In the genomic region with DNA sequence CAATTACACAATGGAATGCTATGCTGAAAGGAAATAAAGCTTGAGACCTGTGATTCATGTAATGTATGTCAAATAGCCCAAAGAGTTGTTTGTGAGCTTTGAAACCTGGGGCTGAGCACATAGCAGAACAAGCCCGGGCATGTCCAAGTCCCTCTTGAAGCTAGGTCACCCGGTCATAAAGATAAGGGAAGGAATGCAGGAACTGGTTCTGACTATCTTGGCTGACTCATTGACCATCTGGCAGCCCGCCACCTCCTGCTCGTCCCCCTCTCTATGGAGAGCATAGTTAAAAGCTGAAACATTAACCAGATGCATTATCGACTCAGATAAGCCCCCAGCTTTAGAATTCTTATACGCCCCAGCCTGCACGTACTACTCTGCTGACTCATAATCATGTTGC, we compare ENCODE assay signal across 8 mouse cellular contexts.
DNase-seq lines count a peak whose midpoint lies in the region; ATAC-seq and TF ChIP-seq lines count a peak whose summit lies in the region.
"Not testable (repeated sequence)": the region's sequence is repeated elsewhere in the genome, so short reads cannot be mapped to it uniquely, and the experiment has no call there.

No protein-coding gene starts in this region.

- H3K9ac ChIP-seq in ES-E14 (ENCODE audit: insufficient read depth, low read depth, low read length, poor library complexity, severe bottlenecking); heart, embryonic 11.5 days (ENCODE audit: low read depth, low read length); kidney, embryonic 14.5 days (ENCODE audit: low read depth, low read length); limb, embryonic 14.5 days (ENCODE audit: low read depth, low read length, severe bottlenecking); stomach, embryonic 16.5 days (ENCODE audit: low read length): not testable (repeated sequence)

- H3K9me3 ChIP-seq in ES-E14 (ENCODE audit: control insufficient read depth, insufficient read depth, low read depth, low read length); heart, embryonic 11.5 days (replicated peaks; ENCODE audit: control insufficient read depth, low read length); kidney, embryonic 14.5 days (ENCODE audit: control insufficient read depth, low read length); limb, embryonic 14.5 days (ENCODE audit: control insufficient read depth, low read length); stomach, embryonic 16.5 days (replicated peaks; ENCODE audit: control insufficient read depth, low read length): not testable (repeated sequence)

- 0 out of 2 replicates have a peak overlapping the region, but pooled peaks have one; percentile 80 for H3K27ac ChIP-seq in ES-E14 (ENCODE audit: insufficient read depth, low read depth, low read length, poor library complexity, severe bottlenecking)
- peak overlapping the region; percentile 73 for H3K27ac ChIP-seq in heart, embryonic 11.5 days (ENCODE audit: low read depth, low read length)
- not testable (repeated sequence) for H3K27ac ChIP-seq in kidney, embryonic 14.5 days (ENCODE audit: low read depth, low read length); limb, embryonic 14.5 days (replicated peaks; ENCODE audit: low read depth, low read length); stomach, embryonic 16.5 days (ENCODE audit: low read length)

- TF ChIP-seq POLR2A in limb, embryonic 14.5 days (IDR thresholded peaks at IDR 0.05; ENCODE audit: borderline replicate concordance, extremely low read depth, insufficient read depth, insufficient read length), result not testable (repeated sequence)

- H3K4me1 ChIP-seq in ES-E14 (ENCODE audit: control insufficient read depth in 2 of 2, insufficient read depth in 2 of 2, low read length in 2 of 2, poor library complexity in 1 of 2); heart, embryonic 11.5 days (ENCODE audit: control insufficient read depth, insufficient read depth, low read length); kidney, embryonic 14.5 days (ENCODE audit: control insufficient read depth, insufficient read depth, low read length); limb, embryonic 14.5 days (ENCODE audit: control insufficient read depth, insufficient read depth, low read length); stomach, embryonic 16.5 days (ENCODE audit: control insufficient read depth, insufficient read depth, low read length): not testable (repeated sequence)

- not testable (repeated sequence) for H3K36me3 ChIP-seq in ES-E14 (ENCODE audit: control insufficient read depth, insufficient read depth, low read length, poor library complexity, severe bottlenecking); heart, embryonic 11.5 days (ENCODE audit: control insufficient read depth, insufficient read depth, low read length); kidney, embryonic 14.5 days (ENCODE audit: control insufficient read depth, insufficient read depth, low read length); limb, embryonic 14.5 days (ENCODE audit: control insufficient read depth, insufficient read depth, low read length); stomach, embryonic 16.5 days (ENCODE audit: control insufficient read depth, insufficient read depth, low read length)

- in situ Hi-C loops in ES-E14 (cut with MboI; ENCODE audit: low sequenced_read_pairs in 2 of 2, unreplicated experiment in 2 of 2), result not testable (repeated sequence)

- ATAC-seq in heart, embryonic 11.5 days (replicated peaks; ENCODE audit: insufficient number of reproducible peaks, low FRiP score, low TSS enrichment), result peak; percentile 55; the same call in 1 of the 2 replicates
- peak; percentile 72; the same call in 1 of the 2 replicates for ATAC-seq in kidney, embryonic 14.5 days (ENCODE audit: low FRiP score, low TSS enrichment)
- ATAC-seq in limb, embryonic 14.5 days (ENCODE audit: low FRiP score, low read depth), result not testable (repeated sequence)
- peak; percentile 33; the same call in 1 of the 2 replicates for ATAC-seq in stomach, embryonic 16.5 days (ENCODE audit: insufficient read depth, low FRiP score)

- H3K4me3 ChIP-seq in ES-E14 (ENCODE audit: insufficient read depth in 1 of 2, low read depth in 1 of 2, low read length in 2 of 2, poor library complexity in 1 of 2, severe bottlenecking in 1 of 2); heart, embryonic 11.5 days (ENCODE audit: low read depth, low read length); kidney, embryonic 14.5 days (ENCODE audit: low read length); limb, embryonic 14.5 days (replicated peaks; ENCODE audit: low read length); stomach, embryonic 16.5 days (replicated peaks; ENCODE audit: low read length): not testable (repeated sequence)

- H3K4me2 ChIP-seq in heart, embryonic 11.5 days; kidney, embryonic 14.5 days (replicated peaks; ENCODE audit: low read depth, low read length); limb, embryonic 14.5 days (replicated peaks; ENCODE audit: low read depth, low read length, severe bottlenecking); stomach, embryonic 16.5 days (ENCODE audit: low read depth, low read length): not testable (repeated sequence)

- not testable (repeated sequence) for DNase-seq in ES-E14 (ENCODE audit: low read depth, low spot score)
- peak; percentile 6 for DNase-seq in adrenal gland, postnatal 14 days
- peak; percentile 64 to 73 for DNase-seq in heart, postnatal 10 days
- DNase-seq in limb, embryonic 14.5 days (ENCODE audit: low spot score), result peak; percentile 5
- DNase-seq in urinary bladder, postnatal 36 days (ENCODE audit: low spot score in 2 of 2), result peak; percentile 57 to 72

- WGBS in heart, embryonic 11.5 days (ENCODE audit: insufficient replicate concordance), result 17% methylated on average over 7 of the region's 7 CpGs
- WGBS in kidney, embryonic 14.5 days, result 57% methylated on average over 7 of the region's 7 CpGs
- 67% methylated on average over 7 of the region's 7 CpGs for WGBS in limb, embryonic 14.5 days
- 44% methylated on average over 7 of the region's 7 CpGs for WGBS in stomach, embryonic 16.5 days

- intact Hi-C loops in heart, postnatal 10 days (cut with DNase I), result not testable (repeated sequence)

- not testable (repeated sequence) for H3K27me3 ChIP-seq in heart, embryonic 11.5 days (ENCODE audit: control insufficient read depth, insufficient read depth, low read length); kidney, embryonic 14.5 days (ENCODE audit: control insufficient read depth, insufficient read depth, low read length); limb, embryonic 14.5 days (ENCODE audit: control insufficient read depth, insufficient read depth, low read length); stomach, embryonic 16.5 days (ENCODE audit: control insufficient read depth, insufficient read depth, low read length)
